Mouse (Mus musculus): ENCODE measurements around the gene D1Ertd622e. TPM values are rescaled to one million over a fixed set of nuclear protein-coding genes. Genes with fewer than 3 reads are reported as not detected.

Gene D1Ertd622e
- polyA plus RNA-seq, 1 experiment from 2014 or later = 15.7 TPM

DNA sequence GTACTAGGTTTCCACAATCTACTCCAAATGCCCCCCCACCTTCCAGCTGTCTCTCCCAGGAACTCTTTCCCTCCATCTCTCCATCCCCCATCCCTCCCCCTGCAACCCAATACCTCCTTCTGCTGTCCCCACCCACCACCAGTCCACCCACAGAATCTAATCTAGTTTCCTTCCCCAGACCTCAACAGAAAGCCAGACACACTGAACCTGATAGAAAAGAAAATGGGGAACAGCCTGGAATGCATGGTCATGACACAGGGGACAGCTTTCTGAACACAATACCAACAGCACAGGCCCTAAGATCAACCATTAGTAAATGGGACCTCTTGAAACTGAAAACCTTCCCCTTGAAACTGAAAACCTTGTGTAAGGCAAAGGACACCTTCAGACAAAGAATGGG, 32.0 kb upstream of the D1Ertd622e start:
- no peaks in the 10 kb centered on the region for H3K36me3 ChIP-seq (ENCODE audit: control insufficient read depth, insufficient read depth, low read length)
- no peaks in the 10 kb centered on the region for H3K4me1 ChIP-seq (replicated peaks; ENCODE audit: control insufficient read depth, insufficient read depth)
- DNase-seq (ENCODE audit: low spot score) (no peak), ATAC-seq (ENCODE audit: low FRiP score, low TSS enrichment) (no peak)
- no peak overlapping the region for H3K4me3 ChIP-seq (ENCODE audit: low read depth, low read length)
- no peak overlapping the region for H3K9ac ChIP-seq (ENCODE audit: low read length)
- TF ChIP-seq EP300 (optimal IDR thresholded peaks at IDR 0.05) = no peak
- no peak for TF ChIP-seq CTCF (IDR thresholded peaks at IDR 0.05; ENCODE audit: low read depth)
- H3K4me2 ChIP-seq (replicated peaks; ENCODE audit: low read depth) = no peak overlapping the region
- H3K27ac ChIP-seq (replicated peaks) = no peak overlapping the region
- H3K27me3 ChIP-seq (ENCODE audit: control insufficient read depth, insufficient read depth, low read length) = no peaks in the 10 kb centered on the region
- H3K9me3 ChIP-seq (ENCODE audit: control insufficient read depth, low read length) = no peaks in the 10 kb centered on the region

DNA sequence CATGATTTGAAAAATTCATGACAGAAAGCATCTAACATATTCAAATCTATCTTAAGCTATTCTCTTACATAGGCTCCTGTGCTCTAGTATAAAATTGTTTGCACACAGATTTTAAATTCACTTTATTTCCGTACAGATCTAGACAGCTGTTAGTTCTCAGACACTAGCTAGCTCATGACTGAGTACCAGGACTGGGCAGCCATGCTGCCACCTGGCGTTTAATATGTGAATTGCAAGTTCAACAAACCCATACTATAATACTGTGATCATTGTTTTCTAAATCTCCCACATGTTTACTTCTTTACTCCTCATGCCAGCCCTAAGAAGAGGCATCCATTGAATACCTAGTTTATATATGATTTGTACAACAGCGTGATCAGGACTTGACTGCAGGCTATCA, 26.9 kb upstream of the D1Ertd622e start:
- ATAC-seq (ENCODE audit: low FRiP score, low TSS enrichment) = peak; percentile 47; the same call in 1 of the 2 replicates
- Histone ChIP-seq H3K9me3 (ENCODE audit: control insufficient read depth, low read length) (no peaks in the 10 kb centered on the region), H3K9ac (ENCODE audit: low read length) (no peak overlapping the region), H3K4me3 (ENCODE audit: low read depth, low read length) (no peak overlapping the region), H3K4me1 (replicated peaks; ENCODE audit: control insufficient read depth, insufficient read depth) (no peaks in the 10 kb centered on the region), H3K27ac (replicated peaks) (no peak overlapping the region), H3K36me3 (ENCODE audit: control insufficient read depth, insufficient read depth, low read length) (no peaks in the 10 kb centered on the region), H3K27me3 (ENCODE audit: control insufficient read depth, insufficient read depth, low read length) (no peaks in the 10 kb centered on the region), H3K4me2 (replicated peaks; ENCODE audit: low read depth) (no peak overlapping the region)
- 12% methylated on average over 3 of the region's 3 CpGs for WGBS
- DNase-seq (ENCODE audit: low spot score) = peak; percentile 21
- TF ChIP-seq CTCF (IDR thresholded peaks at IDR 0.05; ENCODE audit: low read depth) = peak; percentile 81
- no peak for TF ChIP-seq EP300 (optimal IDR thresholded peaks at IDR 0.05)

DNA sequence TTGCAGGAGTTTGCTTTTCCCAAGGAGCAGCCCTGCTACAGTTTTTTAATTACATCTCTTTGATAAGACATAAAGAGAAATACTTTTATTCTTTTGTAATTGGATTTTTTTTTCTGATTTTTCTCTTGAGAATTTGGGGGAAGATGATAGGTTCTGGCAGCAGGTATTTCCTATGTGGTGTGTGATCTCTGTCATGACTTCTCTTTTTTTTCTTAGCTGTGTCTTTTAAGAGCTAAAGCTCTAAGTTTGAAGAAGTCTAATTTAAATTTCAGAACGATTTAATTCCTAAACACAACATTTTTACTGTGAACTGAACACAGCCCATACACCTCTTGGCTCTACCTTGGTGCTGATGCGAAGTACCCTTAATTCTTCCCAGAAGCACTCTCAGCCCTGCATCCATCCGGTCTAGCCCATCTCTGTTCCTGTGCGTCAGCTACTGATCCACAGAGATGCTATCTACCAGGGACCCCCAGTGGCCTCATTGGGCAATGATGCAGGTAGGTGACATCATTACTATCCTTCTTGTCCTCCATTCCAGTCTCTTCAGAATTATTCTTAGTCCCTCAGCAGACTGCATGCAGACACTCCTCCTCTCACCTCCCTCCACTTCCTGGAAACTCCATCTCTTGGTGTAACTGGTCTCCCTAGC, 14.8 kb upstream of the D1Ertd622e start:
- DNase-seq (ENCODE audit: low spot score) (no peak), ATAC-seq (ENCODE audit: low FRiP score, low TSS enrichment) (no peak)
- no peaks in the 10 kb centered on the region for H3K4me1 ChIP-seq (replicated peaks; ENCODE audit: control insufficient read depth, insufficient read depth)
- no peaks in the 10 kb centered on the region for H3K27me3 ChIP-seq (ENCODE audit: control insufficient read depth, insufficient read depth, low read length)
- WGBS = 76% methylated on average over 4 of the region's 4 CpGs
- H3K36me3 ChIP-seq (ENCODE audit: control insufficient read depth, insufficient read depth, low read length) = no peaks in the 10 kb centered on the region
- no peak overlapping the region for H3K4me2 ChIP-seq (replicated peaks; ENCODE audit: low read depth)
- no peak for TF ChIP-seq EP300 (optimal IDR thresholded peaks at IDR 0.05)
- no peak for TF ChIP-seq CTCF (IDR thresholded peaks at IDR 0.05; ENCODE audit: low read depth)
- no peak overlapping the region for H3K27ac ChIP-seq (replicated peaks)
- no peak overlapping the region for H3K4me3 ChIP-seq (ENCODE audit: low read depth, low read length)
- no peak overlapping the region for H3K9ac ChIP-seq (ENCODE audit: low read length)
- H3K9me3 ChIP-seq (ENCODE audit: control insufficient read depth, low read length) = no peaks in the 10 kb centered on the region

DNA sequence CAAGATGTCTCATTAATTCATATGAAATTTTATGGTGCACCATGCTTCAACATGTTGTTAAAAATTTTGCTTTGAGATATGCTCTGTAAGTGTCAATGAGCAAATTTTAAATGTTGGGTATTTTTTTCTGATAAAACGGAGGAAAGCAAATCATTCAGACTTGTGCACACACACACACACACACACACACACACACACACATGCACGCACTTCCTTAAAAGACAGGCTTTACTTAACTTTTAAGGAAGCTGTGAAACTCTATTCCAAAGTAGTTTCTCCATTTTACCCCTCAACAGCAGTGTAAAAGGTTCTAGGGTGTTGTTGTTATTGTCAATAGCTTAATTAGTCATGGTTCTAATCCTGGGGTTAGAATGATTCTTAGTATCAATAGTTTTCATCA, 14.2 kb upstream of the D1Ertd622e start:
- TF ChIP-seq EP300 (optimal IDR thresholded peaks at IDR 0.05) (no peak), CTCF (IDR thresholded peaks at IDR 0.05; ENCODE audit: low read depth) (no peak)
- Histone ChIP-seq H3K27ac (replicated peaks) (no peak overlapping the region), H3K4me2 (replicated peaks; ENCODE audit: low read depth) (no peak overlapping the region), H3K4me1 (replicated peaks; ENCODE audit: control insufficient read depth, insufficient read depth) (no peaks in the 10 kb centered on the region), H3K27me3 (ENCODE audit: control insufficient read depth, insufficient read depth, low read length) (no peaks in the 10 kb centered on the region), H3K9me3 (ENCODE audit: control insufficient read depth, low read length) (no peaks in the 10 kb centered on the region), H3K4me3 (ENCODE audit: low read depth, low read length) (no peak overlapping the region), H3K36me3 (ENCODE audit: control insufficient read depth, insufficient read depth, low read length) (no peaks in the 10 kb centered on the region), H3K9ac (ENCODE audit: low read length) (no peak overlapping the region)
- ATAC-seq (ENCODE audit: low FRiP score, low TSS enrichment) (no peak), DNase-seq (ENCODE audit: low spot score) (no peak)
- 56% methylated on average over 2 of the region's 2 CpGs for WGBS

DNA sequence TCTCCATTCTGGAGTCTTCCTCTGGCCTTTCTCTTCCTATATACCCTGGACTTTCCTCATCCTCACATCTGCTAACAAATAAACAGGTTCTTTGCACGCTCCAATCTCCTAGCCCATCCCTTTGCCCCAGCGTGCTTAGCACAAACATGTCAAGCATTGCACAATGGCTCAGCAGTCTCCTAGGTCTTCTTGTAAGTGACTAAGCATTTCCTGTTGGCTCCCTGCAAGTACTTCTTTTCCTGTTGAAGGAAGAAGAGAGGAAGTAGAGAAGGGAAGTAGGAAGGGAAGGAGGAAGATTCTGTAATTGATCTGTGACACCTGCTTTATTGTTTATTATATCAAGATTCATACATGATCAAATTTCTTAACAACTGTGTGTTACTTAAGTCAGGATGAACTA, 11.0 kb upstream of the D1Ertd622e start:
- TF ChIP-seq CTCF (IDR thresholded peaks at IDR 0.05; ENCODE audit: low read depth) = no peak
- TF ChIP-seq EP300 (optimal IDR thresholded peaks at IDR 0.05) = no peak
- Histone ChIP-seq H3K4me1 (replicated peaks; ENCODE audit: control insufficient read depth, insufficient read depth) (no peaks in the 10 kb centered on the region), H3K36me3 (ENCODE audit: control insufficient read depth, insufficient read depth, low read length) (no peaks in the 10 kb centered on the region), H3K9me3 (ENCODE audit: control insufficient read depth, low read length) (no peaks in the 10 kb centered on the region), H3K27ac (replicated peaks) (no peak overlapping the region), H3K4me3 (ENCODE audit: low read depth, low read length) (no peak overlapping the region), H3K9ac (ENCODE audit: low read length) (no peak overlapping the region), H3K4me2 (replicated peaks; ENCODE audit: low read depth) (no peak overlapping the region), H3K27me3 (ENCODE audit: control insufficient read depth, insufficient read depth, low read length) (no peaks in the 10 kb centered on the region)
- no peak for ATAC-seq (ENCODE audit: low FRiP score, low TSS enrichment)
- WGBS = 30% methylated on average over 2 of the region's 2 CpGs
- no peak for DNase-seq (ENCODE audit: low spot score)

DNA sequence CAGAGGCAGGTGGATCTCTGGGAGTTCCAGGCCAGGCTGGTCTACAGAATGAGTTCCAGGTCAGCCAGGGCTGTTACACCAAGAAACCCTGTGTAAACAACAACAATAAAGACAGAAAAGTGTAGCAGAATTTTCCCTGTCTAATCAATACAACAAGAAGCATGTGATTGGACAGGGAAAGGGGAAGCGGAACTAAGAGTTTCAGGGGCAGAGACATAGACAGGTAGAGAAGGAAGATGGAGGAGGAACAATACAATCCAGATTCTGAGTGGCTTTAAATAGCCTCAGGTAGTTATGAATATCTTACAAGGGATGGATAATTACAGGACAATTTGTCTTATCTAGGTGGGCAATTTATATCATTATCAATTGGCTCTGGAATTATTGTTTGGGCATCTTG, 5.4 kb upstream of the D1Ertd622e start:
- Histone ChIP-seq H3K9me3 (ENCODE audit: control insufficient read depth, low read length) (no peaks in the 10 kb centered on the region), H3K4me3 (ENCODE audit: low read depth, low read length) (no peak overlapping the region), H3K27me3 (ENCODE audit: control insufficient read depth, insufficient read depth, low read length) (no peaks in the 10 kb centered on the region), H3K9ac (ENCODE audit: low read length) (no peak overlapping the region), H3K4me1 (replicated peaks; ENCODE audit: control insufficient read depth, insufficient read depth) (no peaks in the 10 kb centered on the region), H3K36me3 (ENCODE audit: control insufficient read depth, insufficient read depth, low read length) (no peaks in the 10 kb centered on the region), H3K4me2 (replicated peaks; ENCODE audit: low read depth) (no peak overlapping the region), H3K27ac (replicated peaks) (no peak overlapping the region)
- no peak for TF ChIP-seq EP300 (optimal IDR thresholded peaks at IDR 0.05)
- no peak for TF ChIP-seq CTCF (IDR thresholded peaks at IDR 0.05; ENCODE audit: low read depth)
- no peak for DNase-seq (ENCODE audit: low spot score)
- no peak for ATAC-seq (ENCODE audit: low FRiP score, low TSS enrichment)
- WGBS = 100% methylated on average over 1 of the region's 1 CpGs
